15 mouse cellular contexts compared by ENCODE assay signal in the genomic region with DNA sequence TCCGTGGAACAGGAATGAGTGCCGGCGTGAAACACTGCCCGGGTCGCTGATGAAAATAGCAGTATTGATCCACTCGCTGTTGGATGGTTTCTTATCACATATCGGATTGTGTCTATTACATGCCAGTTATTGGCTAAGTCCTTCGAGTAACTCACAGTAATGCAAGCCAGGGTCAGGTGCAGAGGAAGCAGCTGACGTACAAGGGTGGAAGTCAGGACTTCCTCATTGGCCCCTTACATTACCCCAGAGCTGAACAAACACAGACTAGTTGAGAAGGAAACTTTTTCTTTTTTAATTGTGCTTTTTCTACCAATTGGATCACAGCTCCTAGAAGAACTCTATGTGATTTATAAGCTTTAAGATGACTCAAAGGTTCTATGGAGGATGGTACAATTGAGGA. TPM values are rescaled to one million over a fixed set of nuclear protein-coding genes. Genes with fewer than 3 reads are reported as not detected.
"Had no signal": no experiment of that assay in that cellular context is flagged by ENCODE, and none has a peak within 500 bp of the region (broad histone marks: within the 10 kb centered on the region; RNA-seq: fewer than 3 reads in every experiment).

No protein-coding gene starts in this region.

- H3K4me1 ChIP-seq: limb, embryonic 15.5 days; liver, embryonic 13.5 days; midbrain, embryonic 10.5 days; neural tube, embryonic 12.5 days; stomach, embryonic 15.5 days had no signal

- DNase-seq: kidney, adult 2 months; kidney, postnatal 36 days; layer of hippocampus, adult 9-11 months; layer of hippocampus, postnatal 36 days; liver, embryonic 13.5 days; lung, adult 18-20 months; right cerebral cortex, adult 18-20 months; right cerebral cortex, postnatal 25 days; thymus, postnatal 36 days had no signal

- H3K4me3 ChIP-seq: limb, embryonic 15.5 days; liver, embryonic 13.5 days; midbrain, embryonic 10.5 days; neural tube, embryonic 12.5 days; stomach, embryonic 15.5 days had no signal

- H3K27ac ChIP-seq: kidney, postnatal 0 days; limb, embryonic 15.5 days; liver, embryonic 13.5 days; midbrain, embryonic 10.5 days; neural tube, embryonic 12.5 days; stomach, embryonic 15.5 days had no signal

- H3K36me3 ChIP-seq: limb, embryonic 15.5 days; liver, embryonic 13.5 days; midbrain, embryonic 10.5 days; neural tube, embryonic 12.5 days; stomach, embryonic 15.5 days had no signal

- H3K9ac ChIP-seq: limb, embryonic 15.5 days; liver, embryonic 13.5 days; neural tube, embryonic 12.5 days; stomach, embryonic 15.5 days had no signal

- H3K9me3 ChIP-seq: limb, embryonic 15.5 days; liver, embryonic 13.5 days; midbrain, embryonic 10.5 days; neural tube, embryonic 12.5 days; stomach, embryonic 15.5 days had no signal

- H3K4me2 ChIP-seq: limb, embryonic 15.5 days; liver, embryonic 13.5 days; neural tube, embryonic 12.5 days; stomach, embryonic 15.5 days had no signal

RNA-seq across cellular contexts. Expression of a gene that starts 7.7 kb away (rescaled TPM):
- total RNA-seq: monocyte, adult 5-6 weeks had no signal
